Mouse (Mus musculus) midbrain, postnatal 0 days (tissue): ENCODE data around the gene Tcn2. TPM values are rescaled to one million over a fixed set of nuclear protein-coding genes. Genes with fewer than 3 reads are reported as not detected.

Experiments
- ATAC-seq: fragments of 200-750 bp; cut with Nextera tagmentation; 2 replicates; pipeline ENCODE4 v1.8.0; 2017; ENCODE audit warnings: moderate number of reproducible peaks, mild to moderate bottlenecking, moderate TSS enrichment, moderate library complexity; ENCODE audit not compliant: low FRiP score
- DNase-seq: peaks from one replicate; pipeline ENCODE4 v3.0.0-alpha.2; 2015; ENCODE audit warnings: low spot score
- H3K27ac ChIP-seq: fragments of 300-500 bp; sonication (generic); 2 replicates; pipeline ENCODE4 v1.5.1; 2014; ENCODE audit warnings: low read depth, mild to moderate bottlenecking, low read length, mixed read lengths
- H3K27me3 ChIP-seq: fragments of 300-500 bp; sonication (generic); 2 replicates; pipeline ENCODE4 v1.6.1; 2014; ENCODE audit warnings: low read length, control low read depth, mixed read lengths; ENCODE audit not compliant: insufficient read depth
- H3K36me3 ChIP-seq: fragments of 300-500 bp; sonication (generic); 2 replicates; pipeline ENCODE4 v1.6.1; 2014; ENCODE audit warnings: low read length, control low read depth, mixed read lengths; ENCODE audit not compliant: insufficient read depth
- H3K4me1 ChIP-seq: fragments of 300-500 bp; sonication (generic); 2 replicates; pipeline ENCODE4 v1.6.1; 2014; ENCODE audit warnings: mild to moderate bottlenecking, control low read depth, antibody characterized with exemption, low read length, mixed read lengths; ENCODE audit not compliant: insufficient read depth
- H3K4me2 ChIP-seq: fragments of 300-500 bp; sonication (generic); 2 replicates; pipeline ENCODE4 v1.6.1; 2014; ENCODE audit warnings: low read depth, mild to moderate bottlenecking, low read length, mixed read lengths; ENCODE audit not compliant: poor library complexity, severe bottlenecking
- H3K4me3 ChIP-seq: fragments of 300-500 bp; sonication (generic); 2 replicates; pipeline ENCODE4 v1.5.1; 2014; ENCODE audit warnings: low read depth, mild to moderate bottlenecking, low read length, moderate library complexity
- H3K9ac ChIP-seq: fragments of 300-500 bp; sonication (generic); replicated peaks from 2 replicates; pipeline ENCODE4 v1.6.1; 2014; ENCODE audit warnings: mild to moderate bottlenecking, low read length, moderate library complexity, mixed read lengths; ENCODE audit not compliant: poor library complexity, severe bottlenecking
- H3K9me3 ChIP-seq: fragments of 300-500 bp; sonication (generic); 2 replicates; pipeline ENCODE4 v1.6.1; 2016; ENCODE audit warnings: low read length, control low read depth
- CTCF ChIP-seq: IDR thresholded peaks from 2 replicates; pipeline ENCODE4 v1.5.1; 2016; ENCODE audit warnings: antibody characterized with exemption, mild to moderate bottlenecking
- WGBS: fragments of 180-500 bp; shearing (Covaris S2); extraction: QIAGEN DNeasy Blood & Tissue Kit; methylation state at CpG from one replicate; pipeline ENCODE4 v1.1.7; 2014; 5-methylcytosine and 5-hydroxymethylcytosine counted together
- polyA plus RNA-seq: library from polyadenylated mRNA; unstranded; fragments of >200 nt; fragmentation: Nextera tagmentation; extraction: Ambion mirVana; gene quantifications from 2 replicates; pipeline ENCODE4 v1.2.1, GENCODE M21; 2015
- total RNA-seq: library from RNA; depleted of rRNA; stranded (reverse); fragments of >200 nt; gene quantifications from 2 replicates; pipeline ENCODE4 v1.2.3, GENCODE M21; 2014

Gene Tcn2
- total and polyA plus RNA-seq, 2 experiments from 2014 or later, result 20.9 to 22.0 TPM

GRCm38 (mm10) chr11:3925916-3926315, 6.0 kb downstream of the Tcn2 start:
- H3K4me1 ChIP-seq, result no peaks in the 10 kb centered on the region
- no peak overlapping the region for H3K4me3 ChIP-seq
- 0 out of 2 replicates have a peak, but pooled peaks cover 2% of the 10 kb centered on the region for H3K36me3 ChIP-seq
- H3K9me3 ChIP-seq, result no peaks in the 10 kb centered on the region
- no peak for ATAC-seq
- H3K27me3 ChIP-seq, result no peaks in the 10 kb centered on the region
- WGBS, result 92% methylated on average over 10 of the region's 10 CpGs
- DNase-seq, result no peak
- TF ChIP-seq CTCF, result no peak
- H3K9ac ChIP-seq, result no peak overlapping the region
- no peak overlapping the region for H3K4me2 ChIP-seq
- H3K27ac ChIP-seq, result no peak overlapping the region

GRCm38 (mm10) chr11:3922731-3923130, 9.2 kb downstream of the Tcn2 start:
- Histone ChIP-seq H3K27me3 (no peaks in the 10 kb centered on the region), H3K9me3 (no peaks in the 10 kb centered on the region), H3K4me3 (no peak overlapping the region), H3K9ac (no peak overlapping the region), H3K36me3 (0 out of 2 replicates have a peak, but pooled peaks cover 2% of the 10 kb centered on the region), H3K4me1 (no peaks in the 10 kb centered on the region), H3K4me2 (no peak overlapping the region), H3K27ac (no peak overlapping the region)
- TF ChIP-seq CTCF, result no peak
- WGBS, result 95% methylated on average over 6 of the region's 6 CpGs
- ATAC-seq, result no peak
- DNase-seq, result no peak

- ATAC-seq (no peak), DNase-seq (no peak)
- WGBS, result 94% methylated on average over 9 of the region's 9 CpGs
- Histone ChIP-seq H3K9ac (no peak overlapping the region), H3K27me3 (no peaks in the 10 kb centered on the region), H3K4me1 (no peaks in the 10 kb centered on the region), H3K9me3 (no peaks in the 10 kb centered on the region), H3K36me3 (0 out of 2 replicates have a peak, but pooled peaks cover 2% of the 10 kb centered on the region), H3K27ac (no peak overlapping the region), H3K4me2 (no peak overlapping the region), H3K4me3 (no peak overlapping the region)
- no peak for TF ChIP-seq CTCF
These were observed 9.8 kb downstream of the Tcn2 start for GRCm38 (mm10) chr11:3922115-3922514.

GRCm38 (mm10) chr11:3921281-3921850, 10.6 kb downstream of the Tcn2 start:
- Histone ChIP-seq H3K36me3 (0 out of 2 replicates have a peak, but pooled peaks cover 2% of the 10 kb centered on the region), H3K4me2 (no peak overlapping the region), H3K9me3 (no peaks in the 10 kb centered on the region), H3K27ac (no peak overlapping the region), H3K4me3 (no peak overlapping the region), H3K27me3 (no peaks in the 10 kb centered on the region), H3K4me1 (no peaks in the 10 kb centered on the region), H3K9ac (no peak overlapping the region)
- ATAC-seq, result no peak
- peak; percentile 84 for TF ChIP-seq CTCF
- WGBS, result 30% methylated on average over 8 of the region's 8 CpGs
- peak; percentile 66 for DNase-seq

- Histone ChIP-seq H3K9me3 (no peaks in the 10 kb centered on the region), H3K4me1 (no peaks in the 10 kb centered on the region), H3K27ac (no peak overlapping the region), H3K36me3 (0 out of 2 replicates have a peak, but pooled peaks cover 2% of the 10 kb centered on the region), H3K4me3 (no peak overlapping the region), H3K4me2 (no peak overlapping the region), H3K27me3 (no peaks in the 10 kb centered on the region), H3K9ac (no peak overlapping the region)
- no peak for ATAC-seq
- no peak for DNase-seq
- WGBS, result 91% methylated on average over 7 of the region's 7 CpGs
- TF ChIP-seq CTCF, result no peak
These were observed 11.5 kb downstream of the Tcn2 start for GRCm38 (mm10) chr11:3920476-3920875.

- peak; percentile 66 for TF ChIP-seq CTCF
- 0 out of 2 replicates have a peak, but pooled peaks cover 2% of the 10 kb centered on the region for H3K36me3 ChIP-seq
- no peaks in the 10 kb centered on the region for H3K27me3 ChIP-seq
- no peak overlapping the region for H3K4me3 ChIP-seq
- H3K9ac ChIP-seq, result no peak overlapping the region
- WGBS, result 56% methylated on average over 1 of the region's 1 CpGs
- ATAC-seq (no peak), DNase-seq (peak; percentile 58)
- H3K9me3 ChIP-seq, result no peaks in the 10 kb centered on the region
- no peak overlapping the region for H3K4me2 ChIP-seq
- no peaks in the 10 kb centered on the region for H3K4me1 ChIP-seq
- no peak overlapping the region for H3K27ac ChIP-seq
These were observed 13.2 kb downstream of the Tcn2 start for GRCm38 (mm10) chr11:3918738-3919137.
